Mouse (Mus musculus) bone marrow, adult 2 months (tissue): ENCODE data around the gene Trpm8. TPM values are rescaled to one million over a fixed set of nuclear protein-coding genes. Genes with fewer than 3 reads are reported as not detected.

Source experiments
- H3K27ac ChIP-seq: fragments of 200-500 bp; 2 replicates; pipeline ENCODE4 v1.5.1; 2012; ENCODE audit warnings: low read depth, mild to moderate bottlenecking, control low read depth, inconsistent platforms, low read length; ENCODE audit not compliant: control insufficient read depth, poor library complexity, insufficient read depth
- H3K4me1 ChIP-seq: fragments of 200-500 bp; 2 replicates; pipeline ENCODE4 v1.6.1; 2011; ENCODE audit warnings: low read length; ENCODE audit not compliant: control insufficient read depth, insufficient read depth
- H3K4me3 ChIP-seq: fragments of 200-500 bp; replicated peaks from 2 replicates; pipeline ENCODE3; 2011; ENCODE audit warnings: mild to moderate bottlenecking, low read depth, low read length, control low read depth; ENCODE audit not compliant: control insufficient read depth
- CTCF ChIP-seq: fragments of 200-500 bp; IDR thresholded peaks from 2 replicates; pipeline ENCODE4 v1.5.1; 2011; ENCODE audit warnings: low read length, control low read depth; ENCODE audit not compliant: control insufficient read depth, insufficient read depth
- POLR2A ChIP-seq: fragments of 200-500 bp; IDR thresholded peaks from 2 replicates; pipeline ENCODE4 v1.6.1; 2011; ENCODE audit warnings: low read depth, mild to moderate bottlenecking, control low read depth, low read length, borderline replicate concordance; ENCODE audit not compliant: control insufficient read depth
- WGBS: fragments of 180-500 bp; shearing (Covaris S2); methylation state at CpG from one replicate; pipeline ENCODE4 v1.1.7; 2018; 5-methylcytosine and 5-hydroxymethylcytosine counted together
- polyA plus RNA-seq: library from polyadenylated mRNA; stranded (reverse); fragments of >200 nt; gene quantifications from 2 replicates; pipeline ENCODE4 v1.2.4, GENCODE M21; 2011; ENCODE audit warnings: low replicate concordance; ENCODE audit not compliant: missing spikeins, insufficient read depth, insufficient read length

Trpm8 gene
- polyA plus RNA-seq, 1 experiment = not detected

DNA sequence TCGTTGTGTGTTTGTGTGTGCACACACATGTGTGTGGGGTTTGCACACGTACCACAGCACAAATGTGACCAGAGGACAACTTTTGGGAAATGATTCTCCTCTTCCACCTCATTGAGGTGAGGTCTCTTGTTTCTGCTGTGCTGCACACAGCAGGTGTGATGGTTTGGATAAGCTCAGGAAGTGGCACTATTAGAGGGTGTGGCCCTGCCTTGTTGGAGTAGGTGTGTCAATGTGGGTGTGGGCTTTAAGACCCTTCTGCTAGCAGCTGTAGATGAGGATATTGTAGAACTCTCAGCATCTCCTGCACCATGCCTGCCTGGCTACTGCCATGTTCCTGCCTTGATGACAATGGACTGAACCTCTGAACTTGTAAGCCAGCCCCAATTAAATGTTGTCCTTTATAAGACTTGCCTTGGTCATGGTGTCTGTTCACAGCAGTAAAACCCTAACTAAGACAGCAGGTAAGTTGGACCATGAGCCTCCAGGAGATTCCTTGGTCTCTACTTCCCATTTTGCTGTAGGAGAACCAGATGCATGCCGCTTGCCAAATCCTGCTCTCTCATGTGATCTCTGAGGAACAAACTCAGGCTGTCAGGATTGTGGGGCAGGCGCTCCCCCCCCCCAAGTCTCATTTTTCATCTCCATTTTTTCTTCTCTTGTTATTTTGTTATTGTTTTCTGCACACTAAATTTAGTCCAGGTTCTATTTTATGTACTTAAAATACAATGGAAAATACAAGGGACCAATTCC lies 18.9 kb downstream of the Trpm8 start:
- whole genome bisulfite sequencing = 66% methylated on average over 4 of the region's 4 CpGs
- no peak for TF ChIP-seq POLR2A
- TF ChIP-seq CTCF = no peak
- Histone ChIP-seq H3K4me1 (no peaks in the 10 kb centered on the region), H3K27ac (no peak overlapping the region), H3K4me3 (no peak overlapping the region)

DNA sequence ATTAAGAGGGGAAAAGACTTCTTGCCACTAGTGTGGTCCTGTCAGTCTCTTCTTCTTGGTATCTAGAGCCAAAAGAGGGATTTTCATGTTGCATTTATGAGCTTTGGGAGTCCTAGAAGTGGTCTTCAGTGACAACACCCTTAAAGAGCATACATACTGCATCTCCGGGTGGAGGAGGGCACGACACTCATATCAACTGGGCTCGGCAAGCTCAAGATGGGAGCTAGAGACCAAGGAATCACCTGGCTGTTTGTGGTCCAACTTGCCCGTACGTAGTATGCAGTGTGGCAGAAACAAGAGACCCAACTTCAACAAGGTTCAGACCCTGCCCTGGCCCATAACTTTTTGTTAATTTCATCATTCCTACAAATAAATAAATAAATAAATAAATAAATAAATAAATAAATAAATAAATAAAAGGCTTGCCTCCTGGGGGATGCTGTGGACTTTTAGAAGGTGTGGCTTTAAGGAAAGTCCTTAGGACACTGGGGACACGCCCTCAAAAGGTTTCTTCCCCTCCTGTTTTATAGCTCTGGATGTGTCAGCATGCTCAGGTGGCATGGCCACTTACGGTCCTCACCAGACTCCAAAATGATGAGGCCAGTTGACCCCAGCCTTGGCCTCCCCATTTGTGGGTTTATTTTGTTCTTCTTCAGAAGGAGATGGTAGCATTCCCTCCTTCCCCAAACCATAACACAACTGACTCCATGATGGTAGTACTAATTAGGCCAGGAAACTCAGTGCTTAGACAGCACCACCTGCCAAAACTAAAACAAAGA lies 20.2 kb downstream of the Trpm8 start:
- TF ChIP-seq CTCF = no peak
- no peak for TF ChIP-seq POLR2A
- WGBS = 60% methylated on average over 7 of the region's 7 CpGs

DNA sequence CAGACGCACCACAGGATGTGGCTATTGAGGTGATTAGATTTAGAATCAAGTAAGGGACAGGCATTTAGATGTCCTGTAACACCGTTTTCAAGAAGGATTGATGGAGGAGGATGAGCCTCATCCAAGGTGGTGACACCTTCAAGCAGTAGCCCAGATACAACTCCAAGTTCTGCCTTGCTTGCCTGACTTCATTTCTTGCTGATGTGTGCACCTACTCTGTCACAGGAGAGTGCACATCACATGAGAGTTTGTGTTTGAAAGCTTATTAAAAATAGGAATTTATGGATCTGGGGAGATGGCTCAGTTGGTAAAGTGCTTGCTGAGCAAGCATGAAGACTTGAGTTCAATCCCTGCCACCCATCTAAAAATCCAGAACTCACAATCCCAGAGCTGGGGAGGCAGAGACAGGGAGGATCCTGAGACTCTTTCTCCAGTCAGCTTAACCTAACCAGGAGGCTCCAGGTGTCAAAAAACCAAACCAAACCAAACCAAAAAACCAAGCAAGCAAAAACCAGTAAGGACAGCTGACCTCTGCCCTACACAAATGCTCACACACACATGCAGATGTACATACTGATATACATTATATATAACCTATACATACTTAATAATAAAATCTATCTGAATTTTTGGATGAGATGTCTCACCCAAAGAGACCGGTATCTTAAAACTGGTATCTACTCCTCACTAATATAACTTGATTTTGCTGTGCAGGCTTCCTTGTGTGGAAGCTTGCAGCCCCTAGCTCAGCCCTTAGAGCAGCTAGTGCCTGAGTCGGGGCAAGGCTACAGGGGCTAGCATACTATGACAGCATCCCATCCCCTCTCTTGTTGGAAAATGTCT lies 21.4 kb downstream of the Trpm8 start:
- H3K4me3 ChIP-seq = no peak overlapping the region
- TF ChIP-seq CTCF (no peak), POLR2A (no peak)
- 51% methylated on average over 4 of the region's 4 CpGs for WGBS
- H3K4me1 ChIP-seq = no peaks in the 10 kb centered on the region
- no peak overlapping the region for H3K27ac ChIP-seq

More for the DNA sequence above, 20.2 kb downstream of the Trpm8 start:
- Histone ChIP-seq H3K27ac (no peak overlapping the region), H3K4me3 (no peak overlapping the region), H3K4me1 (no peaks in the 10 kb centered on the region)

DNA sequence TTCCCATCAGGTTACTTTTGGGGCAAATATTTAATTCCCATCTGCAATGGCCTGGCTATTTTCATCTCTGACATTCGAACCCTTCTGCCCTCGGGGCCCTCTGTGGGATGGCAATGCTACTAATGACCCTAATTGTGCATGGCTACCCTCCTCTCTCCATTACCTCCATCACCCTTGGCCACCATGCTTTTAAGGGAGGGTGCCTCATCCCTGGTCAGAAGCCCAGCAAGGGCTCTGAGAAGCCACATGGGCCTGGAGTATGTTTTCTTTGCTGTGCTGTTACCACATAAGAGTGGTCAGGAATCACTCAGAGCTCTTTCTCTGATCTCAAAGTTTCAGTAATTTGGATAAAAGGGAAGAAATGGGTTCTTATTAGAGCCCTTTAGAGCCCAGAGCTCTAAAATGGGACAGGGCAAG lies 22.1 kb downstream of the Trpm8 start:
- Histone ChIP-seq H3K4me3 (no peak overlapping the region), H3K27ac (no peak overlapping the region), H3K4me1 (no peaks in the 10 kb centered on the region)
- WGBS = 76% methylated on average over 2 of the region's 2 CpGs
- TF ChIP-seq CTCF = no peak
- no peak for TF ChIP-seq POLR2A

DNA sequence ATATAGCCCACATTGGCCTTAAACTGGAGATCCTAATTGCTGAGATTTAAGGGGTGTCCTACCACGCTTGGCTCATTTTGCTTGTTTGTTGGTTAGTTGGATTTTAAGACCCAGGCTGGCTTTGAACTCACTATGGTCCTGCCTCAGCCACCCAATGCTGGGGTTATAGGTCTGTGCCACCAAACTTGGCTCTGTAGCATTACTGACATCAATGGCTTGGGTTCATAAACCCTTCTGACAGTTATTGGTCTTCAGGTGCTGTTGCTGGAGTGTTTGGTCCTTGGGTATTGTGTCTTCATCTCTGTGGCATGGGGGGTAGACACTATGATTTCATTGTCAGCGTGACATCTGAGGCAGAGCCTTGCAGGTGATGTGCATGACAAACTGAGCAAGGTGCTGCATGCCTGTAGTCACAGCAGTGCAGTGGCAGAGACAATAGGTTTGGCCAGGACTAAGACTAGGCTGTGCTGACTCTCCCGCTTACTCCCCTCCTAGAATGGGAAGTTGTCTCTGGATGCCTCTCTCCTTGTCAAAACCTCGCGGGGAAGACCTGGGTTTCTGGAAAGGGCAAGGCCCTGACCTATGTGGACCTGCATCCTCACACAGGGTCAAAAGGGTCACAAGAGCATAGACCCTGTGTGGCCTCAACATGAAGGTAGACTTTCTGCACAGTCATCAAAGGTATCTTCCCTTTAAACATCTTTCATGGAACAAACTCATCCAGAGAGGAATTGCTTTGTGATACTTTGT lies 23.0 kb downstream of the Trpm8 start:
- H3K4me1 ChIP-seq = no peaks in the 10 kb centered on the region
- WGBS = 34% methylated on average over 5 of the region's 5 CpGs
- TF ChIP-seq POLR2A = no peak
- TF ChIP-seq CTCF = no peak
- no peak overlapping the region for H3K4me3 ChIP-seq
- no peak overlapping the region for H3K27ac ChIP-seq

DNA sequence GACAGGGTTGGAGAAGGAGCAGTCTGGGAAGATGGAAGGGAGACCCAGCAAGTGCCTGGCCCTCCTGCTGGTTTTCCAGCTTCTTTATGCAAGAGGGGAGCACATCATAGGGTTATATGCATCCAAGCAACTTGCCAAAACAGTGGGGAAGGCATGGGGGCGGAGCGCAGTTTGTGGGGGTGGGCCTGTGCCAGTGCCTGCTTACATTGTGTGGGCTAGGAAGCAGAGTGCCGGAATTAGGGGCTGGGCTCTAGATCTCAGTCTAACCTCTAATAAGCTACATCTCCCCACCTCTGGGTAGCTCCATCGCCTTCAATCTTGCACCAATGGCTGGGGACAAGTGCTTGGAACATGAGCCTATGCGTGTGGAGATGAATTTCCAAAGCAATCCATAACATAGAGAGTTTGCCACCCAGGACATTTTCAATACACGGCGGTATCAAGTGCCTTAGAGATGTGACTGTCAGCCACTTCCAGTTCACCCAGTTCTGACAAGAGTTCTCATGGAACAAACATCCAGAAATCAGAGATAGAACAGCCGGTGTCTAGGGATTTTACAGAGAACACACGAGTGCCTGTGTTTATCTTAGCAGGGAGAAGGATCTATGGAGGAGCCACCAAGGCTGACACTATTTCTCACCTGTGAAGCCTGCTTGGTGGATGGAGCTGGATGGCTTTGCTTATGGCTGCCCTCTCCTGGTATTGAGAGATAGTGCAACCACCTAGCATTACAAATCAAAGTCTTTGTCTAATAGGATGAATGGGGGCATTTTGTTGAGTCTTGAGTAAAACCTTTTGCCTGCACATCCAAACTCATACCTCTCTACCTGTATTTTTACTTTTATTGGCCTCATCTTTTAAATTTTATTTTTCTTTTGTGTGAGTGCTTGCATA lies 23.9 kb downstream of the Trpm8 start:
- H3K4me3 ChIP-seq = no peak overlapping the region
- no peak for TF ChIP-seq CTCF
- no peak for TF ChIP-seq POLR2A
- WGBS = 62% methylated on average over 9 of the region's 9 CpGs
- H3K27ac ChIP-seq = no peak overlapping the region
- no peaks in the 10 kb centered on the region for H3K4me1 ChIP-seq

DNA sequence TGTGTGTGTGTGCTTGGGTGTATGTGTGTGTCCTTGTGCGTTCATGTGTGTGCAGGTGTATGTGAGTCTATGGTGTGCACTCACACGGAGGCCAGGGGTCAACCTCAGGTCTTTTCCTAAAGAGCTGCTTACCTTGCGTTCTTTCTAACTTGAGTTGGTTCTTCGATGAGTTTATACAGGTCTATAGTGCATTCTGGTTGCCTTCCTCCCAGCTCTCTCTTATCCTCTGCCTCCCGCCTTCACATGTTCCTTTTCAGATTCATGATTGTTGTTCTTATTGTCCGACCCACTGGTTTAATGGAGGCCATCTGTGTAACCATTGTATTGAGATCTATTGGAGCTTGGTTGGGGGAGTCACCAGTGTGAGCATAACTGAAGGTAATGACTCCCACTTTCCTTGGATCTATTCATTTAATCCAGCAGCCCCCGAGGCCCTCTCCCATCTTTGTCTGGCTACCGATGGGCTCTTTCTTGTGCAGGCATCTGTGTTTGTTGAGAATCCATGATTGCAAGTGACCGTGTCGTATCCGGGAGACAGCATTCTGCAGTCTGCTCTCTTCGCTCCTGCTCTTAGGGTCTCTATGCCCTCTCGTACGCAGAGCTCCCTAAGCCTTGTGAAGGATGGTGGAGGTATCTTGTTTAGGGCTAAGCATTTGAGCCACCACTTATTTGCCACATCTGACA lies 24.7 kb downstream of the Trpm8 start:
- TF ChIP-seq CTCF = no peak
- H3K4me3 ChIP-seq = no peak overlapping the region
- no peak overlapping the region for H3K27ac ChIP-seq
- no peaks in the 10 kb centered on the region for H3K4me1 ChIP-seq
- WGBS = 59% methylated on average over 14 of the region's 14 CpGs
